ENCODE assay signal across 10 mouse cellular contexts in the genomic region with DNA sequence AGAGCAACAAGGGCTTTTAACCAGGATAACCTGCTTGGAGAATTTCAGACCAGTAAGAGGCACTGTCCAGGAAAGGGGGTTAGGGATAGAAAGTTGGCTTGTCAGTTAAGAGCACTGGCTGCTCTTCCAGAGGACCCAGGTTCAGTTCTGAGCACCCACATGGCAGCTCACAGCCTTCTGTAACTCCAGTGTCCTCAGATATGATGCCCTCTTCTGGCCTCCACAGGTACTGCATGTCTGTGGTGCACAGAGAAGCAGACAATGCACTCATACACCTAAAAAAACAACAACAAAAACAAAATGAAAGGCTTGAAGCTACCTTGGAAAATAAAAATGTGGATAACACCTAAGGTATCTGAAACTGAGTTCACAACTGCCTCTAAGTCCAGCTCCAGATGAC.
DNase-seq lines count a peak whose midpoint lies in the region; ATAC-seq and TF ChIP-seq lines count a peak whose summit lies in the region.
"Had no signal": no experiment of that assay in that cellular context is flagged by ENCODE, and none has a peak within 500 bp of the region (broad histone marks: within the 10 kb centered on the region; RNA-seq: fewer than 3 reads in every experiment).

No protein-coding gene starts in this region.

- H3K4me2 ChIP-seq in intestine, postnatal 0 days (replicated peaks; ENCODE audit: low read depth), result no peak overlapping the region
- H3K4me2 ChIP-seq in intestine, embryonic 15.5 days (replicated peaks), result no peak overlapping the region
- no peak overlapping the region for H3K4me2 ChIP-seq in lung, postnatal 0 days (replicated peaks; ENCODE audit: low read depth, low read length)
- H3K4me2 ChIP-seq: limb, embryonic 13.5 days; midbrain, embryonic 11.5 days had no signal

- H3K27me3 ChIP-seq in intestine, postnatal 0 days (replicated peaks; ENCODE audit: control insufficient read depth, insufficient read depth, low read length), result no peaks in the 10 kb centered on the region
- no peaks in the 10 kb centered on the region for H3K27me3 ChIP-seq in intestine, embryonic 15.5 days (replicated peaks)
- no peaks in the 10 kb centered on the region for H3K27me3 ChIP-seq in lung, postnatal 0 days (replicated peaks; ENCODE audit: insufficient read depth, low read length)
- H3K27me3 ChIP-seq in small intestine, adult 2 months (ENCODE audit: control insufficient read depth, insufficient read depth, low read length), result no peaks in the 10 kb centered on the region
- H3K27me3 ChIP-seq: limb, embryonic 13.5 days had no signal

- H3K4me1 ChIP-seq in intestine, postnatal 0 days (replicated peaks; ENCODE audit: control insufficient read depth, insufficient read depth, low read length), result no peaks in the 10 kb centered on the region
- 0 out of 2 replicates have a peak, but pooled peaks cover 6% of the 10 kb centered on the region for H3K4me1 ChIP-seq in intestine, embryonic 15.5 days (replicated peaks)
- 0 out of 2 replicates have a peak, but pooled peaks cover 2% of the 10 kb centered on the region for H3K4me1 ChIP-seq in lung, postnatal 0 days (ENCODE audit: insufficient read depth, low read depth, low read length)
- peaks cover under 1% of the 10 kb centered on the region; the same call in 1 of the 2 replicates for H3K4me1 ChIP-seq in small intestine, adult 2 months (ENCODE audit: control insufficient read depth, insufficient read depth, insufficient read length, low read length)

- TF ChIP-seq CTCF in intestine, postnatal 0 days (IDR thresholded peaks at IDR 0.05; ENCODE audit: low read depth), result peak; percentile 62
- TF ChIP-seq CTCF in lung, postnatal 0 days (IDR thresholded peaks at IDR 0.05), result peak; percentile 57
- peak; percentile 49; the same call in 1 of the 2 replicates for TF ChIP-seq CTCF in small intestine, adult 2 months (IDR thresholded peaks at IDR 0.05; ENCODE audit: extremely low read depth, insufficient read length, insufficient replicate concordance, low read depth, low read length)

- TF ChIP-seq EP300 in lung, postnatal 0 days (IDR thresholded peaks at IDR 0.05), result no peak

- H3K27ac ChIP-seq in intestine, postnatal 0 days (ENCODE audit: low read depth, low read length), result no peak overlapping the region
- no peak overlapping the region for H3K27ac ChIP-seq in intestine, embryonic 15.5 days
- 0 out of 2 replicates have a peak overlapping the region, but pooled peaks have one; percentile 44 for H3K27ac ChIP-seq in lung, postnatal 0 days (ENCODE audit: low read length)
- H3K27ac ChIP-seq in small intestine, adult 2 months (ENCODE audit: insufficient read depth, low read depth, low read length), result no peak overlapping the region
- H3K27ac ChIP-seq: limb, embryonic 13.5 days had no signal

- DNase-seq in lung, postnatal 0 days (ENCODE audit: low spot score), result no peak
- no peak for DNase-seq in lung, postnatal 14 days
- DNase-seq in ZHBTc4 (ENCODE audit: low read depth, low spot score), result peak; percentile 71
- DNase-seq in ovary, postnatal 14 days (ENCODE audit: low spot score), result no peak
- no peak for DNase-seq in urinary bladder, adult 18-20 months (ENCODE audit: low spot score in 2 of 2)

- H3K36me3 ChIP-seq in intestine, postnatal 0 days (ENCODE audit: control insufficient read depth, insufficient read depth), result no peaks in the 10 kb centered on the region
- no peaks in the 10 kb centered on the region for H3K36me3 ChIP-seq in intestine, embryonic 15.5 days
- H3K36me3 ChIP-seq in lung, postnatal 0 days (ENCODE audit: insufficient read depth, low read length), result no peaks in the 10 kb centered on the region
- H3K36me3 ChIP-seq in small intestine, adult 2 months (ENCODE audit: control insufficient read depth, insufficient read depth, low read length), result no peaks in the 10 kb centered on the region
- H3K36me3 ChIP-seq: limb, embryonic 13.5 days had no signal

- no peak overlapping the region for H3K9ac ChIP-seq in intestine, postnatal 0 days (ENCODE audit: low read depth, low read length)
- H3K9ac ChIP-seq in intestine, embryonic 15.5 days, result no peak overlapping the region
- H3K9ac ChIP-seq in lung, postnatal 0 days (replicated peaks; ENCODE audit: low read depth), result no peak overlapping the region
- H3K9ac ChIP-seq: limb, embryonic 13.5 days had no signal

- H3K9me3 ChIP-seq in intestine, postnatal 0 days (ENCODE audit: control insufficient read depth), result no peaks in the 10 kb centered on the region
- no peaks in the 10 kb centered on the region for H3K9me3 ChIP-seq in intestine, embryonic 15.5 days
- H3K9me3 ChIP-seq in lung, postnatal 0 days (ENCODE audit: low read length), result no peaks in the 10 kb centered on the region
- H3K9me3 ChIP-seq: limb, embryonic 13.5 days had no signal

- no peak for ATAC-seq in intestine, postnatal 0 days
- no peak for ATAC-seq in intestine, embryonic 15.5 days
- no peak for ATAC-seq in lung, postnatal 0 days

- no peak for TF ChIP-seq POLR2A in small intestine, adult 2 months (IDR thresholded peaks at IDR 0.05; ENCODE audit: low read depth, low read length)

- no peak overlapping the region for H3K4me3 ChIP-seq in intestine, postnatal 0 days (ENCODE audit: low read depth, low read length)
- no peak overlapping the region for H3K4me3 ChIP-seq in intestine, embryonic 15.5 days (replicated peaks)
- H3K4me3 ChIP-seq in lung, postnatal 0 days (ENCODE audit: low read depth, low read length), result no peak overlapping the region
- no peak overlapping the region for H3K4me3 ChIP-seq in small intestine, adult 2 months (ENCODE audit: low read depth, low read length)
- H3K4me3 ChIP-seq: limb, embryonic 13.5 days had no signal
